Mouse (Mus musculus) gastrocnemius, postnatal 14 days (tissue): ENCODE measurements around the gene Mmp21. TPM values are rescaled to one million over a fixed set of nuclear protein-coding genes. Genes with fewer than 3 reads are reported as not detected.
A peak's percentile ranks its signal among the peaks of the same experiment; 100 is the strongest.
"Not testable (repeated sequence)": the region's sequence is repeated elsewhere in the genome, so short reads cannot be mapped to it uniquely, and the experiment has no call there.

Experiments used
- DNase-seq: peaks from one replicate; pipeline ENCODE4 v3.0.0; 2021; ENCODE audit warnings: mixed read lengths
- intact Hi-C: fragments of 180-260 bp; cut with DNase I; formaldehyde crosslinking; loops from one replicate; pipeline ENCODE4 v1.15.1; 2025; ENCODE audit warnings: low total_unique reads
- long read RNA-seq, 2 experiments: library from polyadenylated mRNA; stranded (forward); transcript quantifications; one replicate each; pipeline ENCODE4 v2.0.0; 2021
- total RNA-seq, 2 experiments: library from RNA; stranded (reverse); gene quantifications; 2 replicates each; pipeline ENCODE4 v1.2.3; 2021

The Mmp21 gene
- total RNA-seq: not detected
- long read RNA-seq, experiment 1: 0 reads
- long read RNA-seq, experiment 2: 0 reads

DNA sequence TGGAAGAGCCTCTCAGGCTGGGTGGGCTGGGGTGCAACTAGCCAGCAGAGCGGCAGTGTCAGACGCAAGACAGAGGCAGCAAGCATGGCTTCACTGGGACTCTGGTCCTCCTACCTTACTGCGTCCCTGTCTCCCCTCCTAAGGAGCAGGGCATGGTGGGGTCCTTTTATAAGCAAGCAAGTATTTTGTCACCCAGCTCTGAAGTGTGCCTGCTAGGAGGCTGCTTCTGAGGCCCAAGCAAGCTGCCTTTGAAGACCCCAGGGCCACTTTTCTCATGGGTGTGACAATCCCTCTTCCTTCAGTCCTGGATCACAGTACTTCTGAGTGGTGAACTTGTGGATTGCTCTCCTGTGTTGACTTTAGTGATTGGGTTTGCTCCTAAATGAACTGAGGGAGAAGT, at the start of gene Mmp21:
Gene Mmp21, minus strand, starts transcription at position 101 of the 400 bp plus-strand sequence.
- intact Hi-C loops: no loop called here
- DNase-seq: no peak

DNA sequence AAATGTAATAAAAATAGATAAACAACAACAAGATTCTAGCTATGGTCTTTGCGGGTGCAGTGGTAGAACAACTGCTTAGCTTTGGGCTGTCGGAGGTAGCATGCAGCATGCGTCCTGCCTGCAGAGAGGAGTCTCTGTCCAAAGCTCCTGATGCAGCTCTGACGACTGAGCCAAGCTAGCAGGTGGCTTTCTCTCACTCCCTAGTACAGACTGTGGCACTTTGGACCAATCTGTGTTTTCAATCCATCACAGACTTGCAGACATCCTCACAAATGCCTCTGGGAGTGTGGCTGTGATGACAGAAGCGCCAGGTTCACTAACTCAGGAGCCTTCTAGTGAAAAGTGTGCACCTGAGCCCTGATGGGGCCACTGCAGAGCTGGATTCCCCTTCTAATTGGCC, 49.5 kb upstream of the Mmp21 start:
- DNase-seq: no peak

DNA sequence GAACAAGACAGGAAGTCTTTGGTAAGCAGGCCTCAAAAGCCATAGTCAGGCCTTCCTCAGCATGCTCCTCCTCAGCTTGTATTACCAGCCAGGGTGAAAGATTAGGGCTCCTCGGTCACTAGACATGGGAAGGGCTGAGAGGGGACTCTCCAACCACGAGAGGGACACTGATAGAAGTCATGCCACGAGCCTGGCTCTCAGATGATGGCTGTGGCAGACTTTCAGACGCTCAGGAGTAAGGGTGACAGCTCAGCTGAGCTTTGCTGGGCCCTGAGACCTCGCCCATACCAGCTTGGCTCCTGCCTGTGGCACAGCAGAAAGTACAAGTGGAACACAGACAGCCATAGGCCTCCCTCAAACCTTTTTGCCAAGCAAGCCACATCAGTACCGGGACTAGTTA, 47.2 kb upstream of the Mmp21 start:
- intact Hi-C loops: no loop called here
- no peak for DNase-seq

More for the DNA sequence above, 49.5 kb upstream of the Mmp21 start:
- intact Hi-C loops: no loop called here

DNA sequence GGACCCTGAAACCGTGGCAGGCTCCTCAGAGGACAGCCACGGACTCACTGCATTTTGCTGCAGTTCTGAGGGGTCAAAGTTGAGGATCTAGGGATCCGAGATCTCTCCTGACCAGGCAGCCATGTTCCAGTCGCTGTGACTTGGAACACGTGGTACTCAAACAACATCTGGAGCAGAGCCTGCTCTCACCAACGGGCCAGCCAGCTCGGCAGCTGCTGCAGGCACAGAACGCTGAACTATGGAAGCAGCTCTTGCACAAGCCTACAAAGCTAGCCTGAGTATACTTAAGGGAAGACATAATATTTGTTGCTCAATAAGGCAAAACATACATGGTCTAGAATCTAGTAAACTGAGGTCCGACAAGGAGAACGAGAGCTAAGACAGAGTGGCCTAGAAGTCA, 45.7 kb upstream of the Mmp21 start:
- intact Hi-C loops: no loop called here

DNA sequence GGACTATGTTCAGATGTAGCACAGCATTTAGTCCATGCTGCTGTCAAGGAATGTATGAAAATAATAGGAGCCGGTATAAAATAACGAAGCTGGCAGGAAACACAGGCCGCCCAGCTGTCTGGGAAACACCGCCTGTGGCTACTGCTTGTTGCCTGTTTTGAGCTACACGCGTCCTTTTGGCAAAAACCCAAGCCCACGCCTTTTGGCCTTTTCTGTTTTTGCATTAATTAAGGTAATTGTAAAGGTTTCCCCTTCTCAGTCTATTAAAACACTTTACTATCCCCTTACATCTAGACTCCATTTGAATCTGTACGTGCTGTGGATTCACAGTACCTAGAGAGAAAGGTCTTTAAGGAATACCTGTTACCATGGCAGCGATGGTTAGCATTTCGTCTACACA, 45.0 kb upstream of the Mmp21 start:
- no peak for DNase-seq
- intact Hi-C loops: loop anchor here (5.0 kb wide), 1 partner anchor 47 kb away; no protein-coding TSS in a partner anchor

More for the DNA sequence above, 45.7 kb upstream of the Mmp21 start:
- DNase-seq: peak; percentile 61

DNA sequence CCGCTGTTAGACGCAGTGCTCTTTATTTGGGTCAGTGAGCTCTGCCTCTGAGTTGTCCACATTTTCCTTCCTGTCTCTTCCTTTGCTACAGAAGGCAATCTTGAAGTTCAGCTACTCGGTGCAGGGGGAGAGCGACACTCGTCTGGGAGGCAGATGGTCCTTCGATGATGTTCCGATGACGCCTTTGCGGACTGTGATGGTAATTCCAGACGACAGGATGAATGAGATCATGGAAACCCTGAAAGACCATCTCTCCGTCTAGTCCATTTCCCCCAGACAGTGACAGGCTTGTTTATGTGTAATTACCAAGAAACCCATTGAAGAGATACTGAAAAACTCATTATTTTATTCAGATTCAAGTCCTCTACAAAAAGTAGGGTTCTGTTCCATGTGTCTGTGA, 40.8 kb upstream of the Mmp21 start:
- no peak for DNase-seq
- intact Hi-C loops: loop anchor here (5.0 kb wide), 1 partner anchor 52 kb away; no protein-coding TSS in a partner anchor

DNA sequence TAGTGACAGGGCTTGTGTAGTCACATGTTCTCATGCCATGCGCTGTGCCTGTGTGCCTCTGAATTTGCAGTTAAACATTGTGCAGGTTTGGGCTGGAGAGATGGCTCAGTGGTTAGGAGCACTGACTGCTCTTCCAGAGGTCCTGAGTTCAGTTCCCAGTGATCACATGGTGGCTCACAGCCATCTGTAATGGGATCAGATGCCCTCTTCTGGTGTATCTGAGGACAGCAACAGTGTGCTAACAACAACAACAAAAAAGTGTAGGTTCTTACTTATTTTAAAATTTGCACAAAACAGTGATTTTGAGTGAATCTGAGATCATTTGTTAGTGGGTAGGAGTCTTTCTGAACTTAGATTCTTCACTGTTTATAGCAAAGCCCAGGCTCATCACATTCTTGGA, 38.7 kb upstream of the Mmp21 start:
- intact Hi-C loops: no loop called here
- no peak for DNase-seq

DNA sequence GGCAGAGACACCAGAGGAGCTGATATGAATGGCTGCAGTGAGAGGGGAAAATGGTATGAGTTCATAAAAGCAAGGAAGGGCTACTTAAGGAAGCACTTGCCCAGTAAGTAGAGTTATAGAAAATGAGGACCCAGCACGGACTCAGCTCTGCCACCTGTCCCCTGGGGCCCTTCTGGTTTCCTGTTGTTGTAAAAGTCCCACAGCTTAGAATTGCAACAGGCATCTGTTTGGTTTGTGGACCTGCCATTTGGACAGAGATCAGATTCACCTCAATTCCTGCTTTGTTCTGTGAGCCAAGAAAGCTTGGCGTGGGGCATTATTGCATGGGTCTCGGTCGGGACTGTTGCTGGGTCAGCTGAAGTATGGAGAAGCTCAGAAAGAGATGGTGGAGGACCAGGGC, 35.5 kb upstream of the Mmp21 start:
- intact Hi-C loops: no loop called here

DNA sequence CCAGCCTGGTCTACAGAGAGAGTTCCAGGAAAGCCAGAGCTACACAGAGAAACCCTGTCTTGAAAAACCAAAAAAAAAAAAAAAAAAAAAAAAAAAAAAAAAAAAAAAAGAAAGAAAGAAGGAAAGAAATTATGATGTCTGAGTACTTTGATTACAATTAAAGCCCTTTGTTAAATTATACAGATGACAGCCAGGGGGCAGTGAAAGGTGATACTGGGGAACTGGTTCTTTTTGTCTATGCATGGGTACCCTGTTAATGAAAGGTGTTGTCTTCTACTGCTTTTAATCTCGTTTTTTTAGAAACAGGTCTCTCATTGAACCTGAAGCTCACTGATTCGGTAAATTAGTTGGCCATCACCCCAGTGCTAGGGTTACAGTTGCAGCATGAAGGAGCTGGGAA, 27.4 kb upstream of the Mmp21 start:
- no peak for DNase-seq
- intact Hi-C loops: no loop called here

More for the DNA sequence above, 35.5 kb upstream of the Mmp21 start:
- DNase-seq: no peak

DNA sequence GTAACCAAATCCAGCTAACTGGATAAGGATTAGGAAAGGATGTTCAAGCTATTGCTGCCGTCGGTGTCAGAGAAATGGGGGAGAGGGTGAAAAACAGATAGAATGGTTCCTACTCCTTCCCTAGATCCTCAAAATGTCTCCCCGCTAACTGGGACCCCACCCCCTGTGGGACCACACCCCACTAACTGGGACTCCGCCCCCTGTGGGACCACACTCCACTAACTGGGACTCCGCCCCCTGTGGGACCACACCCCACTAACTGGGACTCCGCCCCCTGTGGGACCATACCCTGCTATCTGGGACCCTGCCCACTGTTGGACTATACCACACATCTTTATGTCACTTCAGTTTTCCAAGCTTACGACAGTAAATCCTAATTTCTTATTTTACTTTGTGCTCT, 24.0 kb upstream of the Mmp21 start:
- DNase-seq: no peak
- intact Hi-C loops: no loop called here

DNA sequence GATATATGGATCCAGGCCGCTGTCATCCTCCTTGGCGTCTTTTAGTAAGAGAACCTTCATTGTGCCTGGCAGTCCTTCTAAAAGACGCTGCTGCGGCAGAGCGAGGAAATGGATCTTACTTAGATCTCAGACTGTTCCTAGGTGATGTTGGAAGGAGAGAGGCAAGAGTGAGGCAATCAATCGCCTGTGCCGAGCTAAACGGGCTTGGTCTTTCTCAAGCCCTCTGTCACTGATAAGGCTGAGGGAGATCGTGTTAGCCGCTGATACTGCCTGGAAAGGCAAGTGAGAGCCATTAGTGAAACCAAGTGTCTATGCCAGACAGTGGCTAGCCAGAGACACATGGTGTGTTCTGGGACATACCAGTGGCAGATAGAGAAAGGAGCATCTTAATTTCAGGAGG, 22.5 kb upstream of the Mmp21 start:
- intact Hi-C loops: no loop called here
- DNase-seq: no peak

DNA sequence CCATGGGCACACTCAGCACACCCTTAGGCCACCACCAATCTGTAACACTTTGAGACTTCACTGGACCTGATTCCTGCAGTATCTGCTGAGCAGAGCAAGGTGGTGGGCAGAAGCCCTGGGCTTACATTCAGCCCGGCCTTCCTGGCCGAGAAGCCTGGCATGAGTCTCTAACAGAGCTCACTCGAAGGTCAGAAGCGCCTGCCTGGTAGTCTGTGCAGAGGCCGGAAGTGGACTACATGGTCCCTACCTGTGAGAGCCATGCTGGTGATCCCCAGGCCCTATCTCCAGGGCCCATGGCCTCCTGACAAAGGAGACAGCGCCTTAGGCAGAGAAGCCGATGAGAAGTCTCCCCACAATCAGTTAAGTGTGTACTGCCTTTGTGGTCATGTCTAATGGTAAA, 21.5 kb upstream of the Mmp21 start:
- intact Hi-C loops: no loop called here
- DNase-seq: no peak

DNA sequence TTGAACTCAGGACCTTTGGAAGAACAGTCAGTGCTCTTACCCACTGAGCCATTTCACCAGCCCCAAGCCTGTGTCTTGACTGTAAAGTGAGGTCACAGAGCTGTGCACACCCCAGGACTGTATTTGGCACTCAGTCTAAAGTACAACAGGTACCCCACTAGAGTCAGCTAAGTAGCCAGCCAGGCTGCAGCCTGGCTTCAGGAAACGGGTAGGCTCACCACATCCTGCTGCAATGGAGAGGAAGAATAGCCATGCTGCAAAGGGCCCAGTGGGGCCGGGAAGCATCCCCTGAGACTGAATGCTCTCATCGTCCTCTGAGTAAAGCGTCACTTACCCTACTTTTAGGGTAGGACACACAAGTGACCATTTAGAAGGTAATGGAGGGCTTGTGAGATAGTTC, 20.0 kb upstream of the Mmp21 start:
- DNase-seq: no peak
- intact Hi-C loops: no loop called here

DNA sequence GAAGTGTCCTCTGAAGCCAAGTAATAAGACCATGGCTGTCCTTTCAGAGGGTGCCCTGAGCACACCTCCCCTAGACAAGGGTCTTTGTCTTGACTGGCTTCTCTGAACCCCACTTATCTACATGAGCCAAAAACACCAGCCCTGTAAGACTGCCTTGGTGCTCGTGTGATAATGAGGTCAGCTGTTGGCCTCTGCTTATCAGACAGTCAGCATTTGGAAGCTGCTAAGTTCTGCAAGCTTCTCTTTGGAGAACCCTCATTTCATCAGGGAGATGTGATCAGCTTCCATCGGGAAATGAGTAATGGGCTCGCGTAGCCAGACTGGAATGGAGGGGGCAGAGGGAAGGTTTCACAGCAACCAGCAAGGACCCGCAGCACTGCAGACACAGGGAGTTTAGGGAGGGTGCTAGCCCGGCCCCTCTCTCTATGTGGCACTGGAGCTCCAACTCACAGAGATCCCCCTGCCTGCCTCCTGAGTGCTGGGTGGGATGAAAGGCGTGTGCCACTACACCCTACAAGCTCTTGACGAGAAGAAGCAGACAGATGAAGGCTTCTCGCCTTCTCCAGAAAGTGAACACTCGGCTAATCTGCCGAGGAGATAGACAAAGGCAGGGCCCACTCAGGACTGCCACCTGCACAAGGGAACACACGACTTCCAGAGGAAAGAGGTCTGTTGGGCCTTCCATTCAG, 18.3 kb upstream of the Mmp21 start:
- intact Hi-C loops: no loop called here
- no peak for DNase-seq

DNA sequence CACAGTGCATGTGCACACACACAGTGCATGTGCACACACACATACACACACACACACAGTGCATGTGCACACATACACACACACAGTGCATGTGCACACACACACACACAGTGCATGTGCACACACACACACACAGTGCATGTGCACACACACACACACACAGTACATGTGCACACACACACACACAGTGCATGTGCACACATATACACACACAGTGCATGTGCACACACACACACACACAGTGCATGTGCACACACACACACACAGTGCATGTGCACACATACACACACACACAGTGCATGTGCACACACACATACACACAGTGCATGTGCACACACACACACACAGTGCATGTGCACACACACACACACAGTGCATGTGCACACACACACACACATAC, 5.8 kb upstream of the Mmp21 start:
- intact Hi-C loops, DNase-seq: not testable (repeated sequence)

DNA sequence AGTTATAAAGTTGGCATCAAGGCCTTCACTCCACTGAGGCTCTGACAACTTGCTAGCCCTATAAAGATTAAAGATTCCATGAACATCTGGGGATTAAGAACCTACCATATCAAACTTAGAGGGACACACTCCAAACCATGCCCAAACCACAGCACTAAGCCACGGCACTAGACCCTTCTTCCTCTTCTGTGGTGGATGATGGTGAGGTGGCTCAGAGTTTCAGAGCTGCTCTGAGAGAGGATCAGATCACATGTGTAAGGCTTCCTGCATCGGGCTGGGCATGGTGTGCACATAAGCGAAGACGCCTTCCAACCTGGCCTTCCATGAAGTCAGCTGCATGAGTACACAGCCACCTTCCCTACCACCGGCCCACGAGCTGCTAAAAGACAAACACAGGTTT, 4.8 kb upstream of the Mmp21 start:
- no peak for DNase-seq
- intact Hi-C loops: no loop called here

DNA sequence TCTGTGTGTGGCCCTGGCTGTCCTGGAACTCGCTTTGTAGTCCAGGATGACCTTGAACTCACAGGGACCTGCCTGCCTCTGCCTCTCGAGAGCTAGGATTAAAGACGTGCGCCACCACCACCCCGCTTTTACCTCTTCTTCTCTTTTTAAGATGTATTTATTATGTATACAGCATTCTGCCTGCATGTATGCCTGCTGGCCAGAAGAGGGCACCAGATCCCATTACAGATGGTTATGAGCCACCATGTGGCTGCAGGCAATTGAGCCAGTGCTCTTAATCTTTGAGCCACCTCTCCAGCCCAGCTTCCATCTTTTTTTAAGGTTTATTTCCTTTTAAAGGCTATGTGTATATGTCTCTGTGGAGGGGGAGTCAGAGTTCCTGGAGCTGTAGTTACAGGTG, 4.2 kb upstream of the Mmp21 start:
- DNase-seq: no peak
- intact Hi-C loops: no loop called here

DNA sequence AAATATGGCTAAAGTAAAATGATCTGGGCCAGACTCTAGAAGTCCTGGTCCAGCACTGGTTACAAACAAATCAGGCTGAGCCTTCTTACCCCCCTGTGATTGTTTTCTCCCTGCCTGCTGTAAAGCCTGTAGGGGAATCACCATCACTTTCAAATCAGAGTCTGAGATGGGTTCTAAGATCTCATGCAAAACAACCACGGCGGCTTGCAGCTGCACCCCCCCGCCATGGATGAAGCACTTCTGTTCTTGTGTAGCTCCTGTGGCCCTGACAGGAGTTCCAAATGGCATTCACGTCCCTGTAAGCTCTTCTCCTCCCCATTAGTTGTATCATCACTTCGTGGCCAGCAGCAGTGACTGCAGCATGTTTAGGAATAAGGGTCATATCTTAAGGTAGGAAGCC, 3.8 kb upstream of the Mmp21 start:
- no peak for DNase-seq
- intact Hi-C loops: no loop called here

DNA sequence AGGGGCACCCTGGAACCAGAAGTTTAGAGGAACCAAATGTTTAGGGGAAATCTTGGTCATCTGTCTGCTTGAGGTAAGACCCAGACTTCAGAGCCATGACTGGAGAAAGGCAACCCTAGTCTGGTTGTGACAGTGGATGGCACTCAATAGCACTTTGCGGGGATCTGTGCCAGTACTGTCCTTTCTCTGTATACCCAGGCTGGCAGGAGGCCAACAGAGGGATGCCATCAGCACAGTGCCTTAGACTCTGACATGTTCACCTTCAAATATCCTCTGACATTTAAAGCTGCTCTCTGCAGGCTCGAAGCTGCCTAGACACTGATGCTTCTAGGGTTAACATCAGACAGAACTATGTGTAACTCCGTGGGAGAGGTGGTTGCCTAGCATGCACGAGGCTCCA, 422 bp downstream of the Mmp21 start:
- DNase-seq: no peak
- intact Hi-C loops: no loop called here

DNA sequence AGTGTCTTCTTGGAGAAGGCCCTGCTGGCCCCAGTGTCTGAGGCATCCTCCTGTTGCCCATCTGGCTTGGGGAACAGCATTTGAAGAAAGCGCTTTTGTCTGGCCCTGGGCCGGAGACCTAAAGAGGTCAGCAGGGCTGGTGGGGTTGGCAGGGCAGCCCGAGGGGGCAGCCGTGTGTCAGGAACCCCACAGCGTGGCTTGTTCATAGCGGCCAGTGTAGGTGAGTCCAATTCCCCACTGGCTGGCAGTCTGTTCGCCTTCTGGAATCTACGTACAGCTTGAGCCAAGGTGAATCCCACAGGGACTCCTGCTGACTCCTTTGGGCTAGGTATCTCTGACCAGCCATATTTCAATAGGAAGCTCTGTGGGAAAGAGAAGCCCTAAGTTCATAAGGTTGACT, 1.1 kb downstream of the Mmp21 start:
- no peak for DNase-seq
- intact Hi-C loops: no loop called here

DNA sequence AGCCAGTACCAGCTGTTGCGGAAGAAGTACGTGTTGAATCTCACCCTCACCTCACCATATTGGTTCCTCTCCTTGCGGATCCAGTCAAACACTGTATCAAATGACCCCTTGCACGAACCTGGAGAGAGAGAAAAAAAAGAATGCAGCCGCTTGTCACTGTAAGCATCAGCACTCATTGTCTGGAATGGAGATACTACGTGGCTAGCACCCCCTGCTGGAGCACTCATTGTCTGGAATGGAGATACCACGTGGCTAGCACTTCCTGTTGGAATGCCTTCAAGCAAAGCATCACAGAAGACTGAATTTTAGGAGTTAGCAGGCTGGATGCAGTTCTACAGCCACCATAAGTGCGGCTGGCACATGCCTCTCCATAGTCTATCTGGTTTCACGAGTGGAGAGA, 3.9 kb downstream of the Mmp21 start:
- intact Hi-C loops: no loop called here
- no peak for DNase-seq

DNA sequence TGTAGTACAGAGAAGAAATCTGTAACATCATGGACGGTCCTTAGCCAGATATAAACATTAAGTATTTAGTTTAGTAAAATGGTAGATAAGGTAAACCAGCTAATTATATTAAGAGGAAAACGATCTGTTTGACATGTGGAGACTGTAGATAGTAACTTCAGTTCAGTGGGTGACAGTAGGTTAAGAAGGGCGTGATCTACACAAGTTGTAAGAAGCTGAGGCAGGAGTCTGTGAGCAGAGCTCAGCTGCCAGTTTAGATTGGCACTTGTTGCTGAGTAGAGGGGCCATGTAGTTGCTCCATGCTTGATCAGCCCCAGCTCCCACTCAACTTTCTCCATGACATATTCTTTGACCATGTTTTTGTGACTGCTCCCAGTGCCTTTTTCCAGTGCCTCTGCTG, 9.0 kb downstream of the Mmp21 start:
- intact Hi-C loops: no loop called here
- DNase-seq: no peak
